Mouse (Mus musculus) mesoderm, embryonic 11.5 days (tissue): ENCODE data around the gene Hoxc9.
A peak's percentile ranks its signal among the peaks of the same experiment; 100 is the strongest.

ENCODE experiments used
- DNase-seq: peaks from one replicate; pipeline ENCODE4 v3.0.0-alpha.2; 2012; ENCODE audit warnings: low read depth, low spot score

The Hoxc9 gene

GRCm38 (mm10) chr15:102977423-102977974 is 1.3 kb downstream of the Hoxc9 start:
- no peak for DNase-seq

- no peak for DNase-seq
These were observed 2.6 kb downstream of the Hoxc9 start for GRCm38 (mm10) chr15:102978615-102979515.

- no peak for DNase-seq
These were observed 3.7 kb downstream of the Hoxc9 start for GRCm38 (mm10) chr15:102979936-102980335.

- no peak for DNase-seq
These were observed 4.1 kb downstream of the Hoxc9 start for GRCm38 (mm10) chr15:102980352-102980751.

- DNase-seq: no peak
These were observed 4.7 kb downstream of the Hoxc9 start for GRCm38 (mm10) chr15:102980912-102981311.

- peak; percentile 89 for DNase-seq
These were observed 5.4 kb downstream of the Hoxc9 start for GRCm38 (mm10) chr15:102981379-102982288.

GRCm38 (mm10) chr15:102983716-102984115 is 7.5 kb downstream of the Hoxc9 start:
- no peak for DNase-seq

- no peak for DNase-seq
These were observed 8.3 kb downstream of the Hoxc9 start for GRCm38 (mm10) chr15:102984521-102984920.

GRCm38 (mm10) chr15:102984925-102985324 is 8.7 kb downstream of the Hoxc9 start:
- DNase-seq: no peak

GRCm38 (mm10) chr15:102987124-102987833 is 11.0 kb downstream of the Hoxc9 start:
- peak; percentile 96 for DNase-seq

GRCm38 (mm10) chr15:102988078-102988477 is 11.8 kb downstream of the Hoxc9 start:
- DNase-seq: no peak

GRCm38 (mm10) chr15:102990461-102991397 is 14.5 kb downstream of the Hoxc9 start, which contains the start of gene Hoxc8:
Hoxc8 (plus strand) TSS chr15:102990607.
- DNase-seq: no peak

- no peak for DNase-seq
These were observed 15.5 kb downstream of the Hoxc9 start for GRCm38 (mm10) chr15:102991782-102992181.

- DNase-seq: no peak
These were observed 16.0 kb downstream of the Hoxc9 start for GRCm38 (mm10) chr15:102992206-102992605.

GRCm38 (mm10) chr15:102992863-102993262 is 16.6 kb downstream of the Hoxc9 start:
- no peak for DNase-seq

GRCm38 (mm10) chr15:102996548-102996947 is 20.3 kb downstream of the Hoxc9 start:
- no peak for DNase-seq

GRCm38 (mm10) chr15:102997431-102997830 is 21.2 kb downstream of the Hoxc9 start:
- DNase-seq: no peak

- DNase-seq: peak; percentile 91
These were observed 21.7 kb downstream of the Hoxc9 start, which contains the start of gene Hoxc6 for GRCm38 (mm10) chr15:102997939-102998355. Hoxc6 (plus strand) TSS chr15:102998257.

- DNase-seq: no peak
These were observed 22.5 kb downstream of the Hoxc9 start for GRCm38 (mm10) chr15:102998608-102999182.
